Mouse (Mus musculus): ENCODE data around the gene Tpm4.

Tpm4 gene

GRCm38 (mm10) chr8:72197997-72198396 is 63.2 kb downstream of the Tpm4 start:
- DNase-seq: no peak

Data from thymus, adult 18-20 months (tissue).